Mouse (Mus musculus): ENCODE measurements around the gene Kctd17.

- TF ChIP-seq CTCF (IDR thresholded peaks at IDR 0.05; ENCODE audit: low read depth): peak; percentile 43
- no peak for TF ChIP-seq EP300 (IDR thresholded peaks at IDR 0.05; ENCODE audit: low read depth)
Observed at GRCm38 (mm10) chr15:78466809-78467208, 38.4 kb downstream of the Kctd17 start.
